Mouse (Mus musculus) NIH3T3 (cell line): ENCODE measurements at regions not wholly inside any gene's neighbourhood (a gene's known extent, or its start where the extent isn't known, plus 50 kb on each side); places are given as distances from the start of the nearest gene placed in this dataset.
"Not testable (repeated sequence)": the region's sequence is repeated elsewhere in the genome, so short reads cannot be mapped to it uniquely, and the experiment has no call there.

Source experiments
- DNase-seq: peaks from one replicate; pipeline ENCODE4 v3.0.0-alpha.2; 2012; ENCODE audit warnings: low read depth

GRCm38 (mm10) chr17:15620746-15621694 lies 56.9 kb upstream of the Prdm9 start:
- DNase-seq = no peak

- peak; percentile 76 for DNase-seq
Measured at GRCm38 (mm10) chr17:15622913-15623312, 58.8 kb upstream of the Prdm9 start.

GRCm38 (mm10) chr17:15630792-15631191 lies 66.6 kb upstream of the Prdm9 start:
- no peak for DNase-seq

GRCm38 (mm10) chr17:15631626-15632025 lies 67.5 kb upstream of the Prdm9 start:
- DNase-seq = no peak

- DNase-seq = no peak
Measured at GRCm38 (mm10) chr17:15632090-15632489, 67.9 kb upstream of the Prdm9 start.

GRCm38 (mm10) chr17:15639111-15639865 lies 65.5 kb upstream of the Chd1 start:
- not testable (repeated sequence) for DNase-seq

GRCm38 (mm10) chr17:15640776-15641175 lies 64.0 kb upstream of the Chd1 start:
- DNase-seq = no peak

- DNase-seq = peak; percentile 68
Measured at GRCm38 (mm10) chr17:15641764-15642163, 63.0 kb upstream of the Chd1 start.

- DNase-seq = peak; percentile 15
Measured at GRCm38 (mm10) chr17:15646768-15647167, 58.0 kb upstream of the Chd1 start.

- DNase-seq = no peak
Measured at GRCm38 (mm10) chr17:15650089-15650742, 54.6 kb upstream of the Chd1 start.

GRCm38 (mm10) chr17:15651869-15652268 lies 52.9 kb upstream of the Chd1 start:
- no peak for DNase-seq
